Mouse (Mus musculus): ENCODE measurements at regions not wholly inside any gene's neighbourhood (a gene's known extent, or its start where the extent isn't known, plus 50 kb on each side); places are given as distances from the start of the nearest gene placed in this dataset.

DNA sequence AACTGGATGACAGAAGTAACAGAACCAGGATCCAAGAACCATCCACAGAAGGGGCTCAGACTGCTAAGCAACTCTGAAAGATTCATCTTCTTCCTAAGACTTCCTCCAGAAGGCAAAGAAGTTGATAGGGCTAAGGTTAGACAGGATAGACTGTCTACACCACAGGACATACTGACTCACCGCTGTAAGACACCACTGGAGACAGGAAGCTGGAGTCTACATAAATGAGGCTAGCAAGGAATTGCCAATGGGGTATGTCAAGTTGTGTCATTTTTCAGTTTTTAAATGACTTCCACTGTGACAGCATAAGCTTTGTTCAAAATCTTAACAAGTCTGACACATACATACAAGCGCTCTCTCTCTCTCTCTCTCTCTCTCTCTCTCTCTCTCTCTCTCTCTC lies 645.4 kb upstream of the Gm10131 start:
- no peak for DNase-seq (ENCODE audit: low spot score in 2 of 2)

DNA sequence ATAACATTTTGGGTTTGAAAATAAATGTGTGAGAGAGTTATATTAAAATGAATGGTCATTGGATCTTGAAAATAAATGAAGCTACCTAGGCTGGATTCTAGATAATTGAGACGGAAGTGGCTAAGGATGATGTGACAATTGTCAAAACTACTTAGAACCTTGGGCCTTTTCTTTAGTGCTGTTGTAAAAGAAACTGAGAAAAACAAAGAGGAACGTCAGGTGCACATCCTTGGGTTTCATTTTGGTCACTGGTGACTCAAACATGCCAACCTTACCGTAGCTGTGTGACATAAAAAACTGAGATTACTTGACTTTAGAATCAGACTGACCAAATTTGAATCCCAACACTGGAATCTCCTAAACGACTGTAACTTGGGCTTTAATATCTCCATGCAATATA lies 644.6 kb upstream of the Gm10131 start:
- DNase-seq (ENCODE audit: low spot score in 2 of 2), result no peak

DNA sequence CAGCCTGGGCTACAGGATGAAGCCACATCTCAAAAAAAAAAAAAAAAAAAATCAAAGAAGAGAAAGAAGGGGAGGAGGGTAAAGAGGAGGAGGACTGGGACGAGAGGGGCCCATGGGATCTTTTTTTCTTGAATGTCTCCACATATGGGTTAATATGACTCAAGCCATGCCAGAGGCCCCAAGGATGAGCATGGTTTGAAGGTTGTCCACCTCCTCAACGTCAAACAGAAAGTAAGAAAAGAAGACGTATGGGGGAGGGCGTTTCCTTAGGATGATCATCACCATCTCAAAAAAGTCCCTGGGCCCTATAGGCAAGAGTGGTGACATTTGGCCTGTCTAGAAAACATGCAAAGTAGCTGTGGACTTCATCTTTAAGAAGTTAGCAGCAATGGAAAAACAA lies 643.9 kb upstream of the Gm10131 start:
- DNase-seq (ENCODE audit: low spot score in 2 of 2), result no peak

DNA sequence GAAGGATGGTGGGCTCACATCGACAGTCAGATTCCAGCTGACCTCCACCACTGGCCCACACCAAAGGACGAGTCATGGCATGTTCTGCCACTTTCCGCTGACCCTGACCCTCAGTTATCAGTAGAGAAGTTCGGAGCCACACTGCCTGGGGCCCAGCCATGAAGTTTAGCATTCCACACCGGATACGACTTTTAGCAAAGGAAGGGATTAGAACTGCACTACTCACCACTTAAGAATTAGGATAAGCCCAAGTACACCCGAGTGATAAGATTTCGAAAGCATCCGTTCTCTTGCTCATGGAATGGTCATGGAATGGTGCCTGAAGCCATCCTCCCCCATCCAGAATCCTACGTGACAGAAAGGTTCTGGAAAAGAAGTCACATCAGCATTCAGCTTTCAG lies 641.5 kb upstream of the Gm10131 start:
- DNase-seq (ENCODE audit: low spot score in 2 of 2), result no peak

DNA sequence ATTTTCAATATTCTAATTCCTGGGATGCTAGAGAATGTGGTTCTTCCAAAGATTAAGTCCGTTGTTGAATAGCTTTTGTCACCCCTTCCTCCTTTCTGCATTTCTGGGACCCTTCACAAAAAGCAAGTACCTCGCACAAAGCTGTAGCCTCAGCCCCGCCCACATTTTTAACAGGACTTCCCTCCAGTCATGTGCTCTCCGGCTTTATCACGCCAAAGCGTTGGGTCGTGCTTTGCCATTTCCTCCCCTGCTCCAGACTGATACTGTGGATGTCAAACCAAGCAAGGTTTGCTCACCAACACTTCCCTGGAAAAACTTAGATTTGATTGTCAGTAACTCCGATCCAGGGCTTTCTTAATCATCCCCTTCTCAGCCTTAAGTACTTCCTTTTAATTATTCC lies 637.0 kb upstream of the Gm10131 start:
- DNase-seq (ENCODE audit: low spot score in 2 of 2), result no peak

DNA sequence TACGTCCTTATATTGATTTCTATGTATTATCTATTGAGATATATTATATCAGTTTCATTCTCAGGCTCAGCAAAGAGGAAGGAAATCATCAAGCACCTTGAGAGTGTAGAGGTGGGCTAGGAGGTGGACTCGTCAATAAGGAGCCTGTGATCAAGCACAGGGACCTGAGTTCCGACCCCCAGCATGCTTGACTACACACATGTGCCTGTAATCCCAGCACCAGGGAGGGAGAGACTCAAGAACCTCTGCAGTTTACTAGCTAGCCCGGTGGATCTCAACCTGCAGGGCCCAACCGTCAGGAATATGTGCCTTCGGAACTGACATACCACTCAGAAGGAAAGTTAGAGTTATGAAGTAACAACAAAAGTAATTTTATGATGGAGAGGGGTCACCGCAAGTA lies 634.2 kb upstream of the Gm10131 start:
- DNase-seq (ENCODE audit: low spot score in 2 of 2), result no peak

DNA sequence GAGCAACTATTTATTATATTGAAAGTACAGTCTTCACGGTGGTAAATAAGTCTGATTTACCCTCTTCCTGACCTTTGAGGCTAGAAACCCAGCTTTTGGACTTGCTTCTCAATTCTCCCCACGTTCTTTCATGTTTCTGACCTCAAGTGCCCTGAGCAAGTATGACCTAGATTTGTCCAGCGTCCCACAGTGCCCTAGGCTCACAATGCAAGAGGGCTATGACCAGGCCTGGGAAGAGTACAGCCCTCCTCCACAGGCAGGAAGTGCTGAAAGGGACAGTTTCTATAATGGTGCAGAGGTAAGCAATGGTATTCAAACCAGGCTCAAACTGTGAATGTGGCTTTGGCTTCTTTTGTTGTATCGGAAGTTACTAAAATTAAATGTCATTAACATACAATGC lies 633.1 kb upstream of the Gm10131 start:
- DNase-seq (ENCODE audit: low spot score in 2 of 2), result no peak

DNA sequence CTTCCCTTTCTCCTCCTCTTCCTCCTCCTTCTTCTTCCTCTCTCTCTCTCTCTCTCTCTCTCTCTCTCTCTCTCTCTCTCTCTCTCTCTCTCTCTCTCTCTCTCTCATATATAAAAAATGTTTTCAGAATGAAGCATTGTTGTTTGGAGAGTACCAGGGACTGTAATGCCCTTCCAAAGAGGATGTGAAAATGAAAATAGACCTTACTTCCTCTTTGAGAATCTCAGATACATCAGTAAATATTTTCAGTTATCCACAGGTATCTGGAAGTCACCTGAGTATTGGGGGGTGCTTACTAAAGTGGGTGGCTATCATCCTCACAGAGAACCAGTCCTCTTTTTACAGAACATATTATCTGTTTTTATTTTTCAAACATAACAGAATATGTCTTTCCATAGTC lies 632.6 kb upstream of the Gm10131 start:
- no peak for DNase-seq (ENCODE audit: low spot score in 2 of 2)

DNA sequence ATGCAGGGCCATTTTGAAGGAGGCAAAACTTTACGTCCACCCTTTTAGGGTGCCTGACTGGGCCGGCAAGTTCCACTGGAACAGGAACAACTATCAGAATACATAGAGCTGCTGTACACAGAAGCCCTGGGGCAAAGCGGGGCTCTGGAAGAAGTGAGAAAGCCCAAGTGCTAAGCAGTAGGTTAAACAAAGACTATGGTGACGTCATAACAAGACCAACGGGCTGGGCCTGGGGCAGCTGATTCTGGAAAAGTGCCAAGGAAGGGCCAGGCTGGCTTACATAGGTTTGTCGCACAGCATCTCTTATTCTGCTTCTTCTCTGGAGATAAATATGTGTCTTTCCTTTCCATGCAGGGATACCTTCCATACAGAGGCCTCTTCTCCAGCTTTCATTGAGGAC lies 631.6 kb upstream of the Gm10131 start:
- no peak for DNase-seq (ENCODE audit: low spot score in 2 of 2)

DNA sequence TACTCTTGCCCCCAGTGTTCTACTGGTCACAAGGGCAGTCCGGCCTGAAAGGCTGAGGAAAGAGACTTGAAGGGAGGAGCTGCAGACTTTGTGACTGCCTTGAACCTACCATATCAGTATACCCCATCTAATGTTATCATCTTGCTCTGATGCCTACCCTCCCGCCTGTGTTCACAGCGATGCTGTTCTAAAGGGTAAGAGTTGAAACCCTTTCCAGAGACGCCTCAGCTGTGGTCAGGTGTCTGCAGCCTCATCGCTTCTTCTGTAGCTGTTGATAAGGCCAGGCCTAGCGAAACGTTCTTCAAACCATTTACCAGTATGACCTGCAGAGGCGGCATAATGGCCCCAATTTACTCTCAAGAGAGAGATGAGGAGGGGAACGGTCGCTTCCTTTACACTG lies 629.3 kb upstream of the Gm10131 start:
- no peak for DNase-seq (ENCODE audit: low spot score in 2 of 2)

DNA sequence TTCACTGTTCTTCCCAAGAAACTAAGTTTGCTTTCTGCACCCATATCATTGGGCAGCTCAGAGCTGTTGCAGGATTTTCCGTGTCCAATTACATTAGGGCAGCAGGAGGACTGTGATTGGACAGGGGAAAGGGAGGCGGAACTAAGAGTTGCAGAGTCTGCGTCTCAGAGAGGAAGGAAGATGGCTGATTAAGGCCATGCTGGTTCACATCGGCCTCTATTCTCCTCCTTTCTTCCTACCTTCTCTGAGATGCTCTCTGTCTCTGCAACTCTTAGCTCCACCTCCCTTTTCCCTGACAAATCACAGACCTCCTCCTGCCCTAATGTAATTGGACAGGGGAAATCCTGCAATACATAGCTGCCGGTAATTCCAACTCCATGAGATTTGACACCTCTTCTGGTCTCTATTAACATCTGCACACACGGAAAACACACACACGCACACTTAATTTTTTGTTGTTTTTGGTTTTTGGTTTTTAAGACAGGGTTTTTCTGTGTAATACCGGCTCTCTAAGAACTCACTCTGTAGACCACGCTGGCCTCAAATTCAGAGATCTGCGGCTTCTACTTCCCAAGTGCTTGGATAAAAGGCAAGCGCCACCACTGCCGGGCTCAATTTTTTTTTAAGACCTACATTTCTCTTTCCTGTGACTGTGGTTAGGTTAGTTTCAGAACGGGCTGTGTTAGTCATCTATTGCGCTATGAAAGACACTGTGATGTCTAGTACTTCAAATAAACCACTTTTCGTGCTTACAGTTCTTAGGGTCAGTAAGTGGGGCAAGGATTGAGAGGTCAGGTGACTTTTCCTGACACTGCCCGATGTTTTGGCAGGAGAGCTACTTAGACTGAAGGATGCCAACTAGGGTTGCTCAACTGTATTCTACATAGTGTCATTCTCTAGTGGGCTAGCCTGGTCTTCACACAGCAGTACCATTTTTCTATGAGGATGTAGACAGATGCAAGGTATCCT lies 628.6 kb upstream of the Gm10131 start:
- no peak for DNase-seq (ENCODE audit: low spot score in 2 of 2)

DNA sequence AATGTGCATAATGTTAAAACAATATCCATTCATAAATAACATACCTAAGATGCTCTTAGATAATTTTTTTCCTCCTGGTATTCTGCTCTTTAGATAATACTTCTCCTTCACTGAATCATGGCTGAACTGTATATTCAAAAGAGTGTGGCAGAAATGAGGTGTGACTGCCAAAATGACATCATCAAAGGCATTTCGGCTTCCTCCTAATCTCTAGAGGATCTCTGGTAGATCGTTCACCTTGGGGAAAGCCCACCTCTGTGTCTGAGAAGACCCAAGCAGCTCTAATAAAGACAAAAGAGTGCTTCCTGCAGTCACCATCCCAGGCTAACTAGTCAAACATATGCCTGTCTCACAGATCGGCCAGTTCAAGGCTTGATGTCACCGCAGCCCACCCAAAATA lies 624.7 kb upstream of the Gm10131 start:
- DNase-seq (ENCODE audit: low spot score in 2 of 2), result no peak

DNA sequence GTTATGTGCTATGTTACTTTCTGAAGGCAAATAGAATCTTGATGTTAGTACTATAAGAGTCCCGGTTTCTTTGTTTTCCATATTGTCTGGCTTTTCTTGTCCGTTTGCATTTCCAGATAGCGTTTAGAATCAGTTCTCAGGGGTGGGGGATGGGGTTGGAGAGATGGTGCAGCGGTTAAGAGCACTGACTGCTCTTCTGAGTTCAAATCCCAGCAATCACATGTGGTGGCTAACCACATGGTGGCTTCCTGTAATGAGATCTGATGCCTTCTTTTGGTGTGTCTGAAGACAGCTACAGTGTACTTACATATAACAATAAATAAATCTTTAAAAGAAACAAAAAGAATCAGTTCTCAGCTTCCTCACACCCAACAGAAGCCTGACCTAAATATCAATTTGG lies 623.5 kb upstream of the Gm10131 start:
- DNase-seq (ENCODE audit: low spot score in 2 of 2), result no peak

DNA sequence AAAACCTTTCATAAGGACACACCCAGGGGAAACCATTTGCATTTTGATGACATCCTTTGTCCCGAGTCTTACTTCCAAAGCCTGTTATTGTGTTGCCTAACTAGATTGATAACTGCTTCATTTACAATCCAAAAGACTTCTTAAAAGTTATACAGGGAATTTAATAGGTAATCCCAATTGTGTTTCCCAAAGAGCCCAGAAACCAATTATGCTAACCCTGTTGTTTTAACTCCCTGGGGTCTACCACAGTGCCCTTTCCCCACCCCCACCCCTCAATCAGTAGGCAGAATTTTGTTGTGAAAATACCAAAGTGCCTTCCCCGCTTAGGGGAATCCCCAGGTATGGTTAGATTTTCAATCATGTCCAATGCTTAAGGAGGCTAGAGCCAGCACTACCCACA lies 621.3 kb upstream of the Gm10131 start:
- DNase-seq (ENCODE audit: low spot score in 2 of 2), result no peak

DNA sequence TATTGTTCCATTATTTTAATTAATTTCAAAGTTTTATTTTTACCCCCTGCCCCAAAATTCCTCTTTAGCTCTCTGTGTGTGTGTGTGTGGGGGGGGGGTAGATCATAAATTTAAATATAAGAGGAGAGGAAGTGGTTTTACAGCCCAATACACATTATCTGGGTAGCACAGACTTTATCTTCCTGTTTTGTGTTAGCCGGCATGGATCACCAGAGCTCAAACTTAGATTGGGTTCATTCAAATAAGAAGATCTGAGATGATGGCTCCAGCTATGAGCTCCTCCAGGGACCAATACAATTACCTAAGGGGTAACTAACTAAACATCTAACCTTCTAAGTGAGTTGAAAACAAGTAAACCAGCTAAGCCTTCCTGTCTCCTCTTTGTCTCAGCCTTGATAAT lies 620.8 kb upstream of the Gm10131 start:
- DNase-seq (ENCODE audit: low spot score in 2 of 2), result no peak

DNA sequence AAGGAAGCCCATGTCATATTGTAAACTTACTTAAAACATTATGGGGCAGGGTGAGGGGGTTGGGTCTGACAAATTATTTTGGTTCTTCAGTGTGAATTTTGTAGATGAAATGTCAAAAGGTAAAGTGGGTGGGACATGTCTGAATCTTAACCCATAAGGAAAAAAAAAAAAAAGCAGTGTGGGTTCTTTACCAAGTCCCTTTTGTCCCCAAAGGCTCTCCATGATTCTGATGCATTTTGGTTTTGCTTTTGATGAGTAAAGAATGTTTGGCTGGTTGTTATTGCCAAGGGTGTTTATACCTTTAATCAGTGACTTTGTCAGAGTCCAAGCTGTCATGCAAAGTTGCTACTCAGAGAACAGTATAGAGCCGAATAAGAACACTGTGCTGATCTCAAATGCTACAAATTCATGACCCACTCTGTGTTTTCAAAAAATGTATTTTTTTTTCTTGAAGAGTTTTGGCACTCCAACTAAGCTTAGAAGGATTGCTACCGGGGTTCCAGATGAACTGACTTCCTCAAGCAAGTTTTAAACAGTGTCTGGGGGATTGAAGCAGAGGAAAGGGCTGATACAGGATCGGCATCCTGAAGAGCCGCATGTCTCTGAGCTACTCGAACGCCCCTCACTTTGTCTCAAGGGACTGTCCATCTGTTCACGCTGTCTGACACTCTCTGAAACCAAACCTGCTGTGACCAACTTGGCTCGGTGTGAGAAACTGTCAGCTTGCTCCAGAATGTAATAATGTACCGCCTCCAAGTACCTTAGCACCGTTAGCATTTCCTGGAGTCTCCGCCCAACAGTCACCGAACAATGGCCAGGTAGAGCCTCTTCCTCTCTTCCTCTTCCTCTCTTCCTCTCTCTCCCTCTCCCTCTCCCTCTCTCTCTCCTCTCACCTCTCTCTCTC lies 619.8 kb upstream of the Gm10131 start:
- DNase-seq (ENCODE audit: low spot score in 2 of 2), result no peak

DNA sequence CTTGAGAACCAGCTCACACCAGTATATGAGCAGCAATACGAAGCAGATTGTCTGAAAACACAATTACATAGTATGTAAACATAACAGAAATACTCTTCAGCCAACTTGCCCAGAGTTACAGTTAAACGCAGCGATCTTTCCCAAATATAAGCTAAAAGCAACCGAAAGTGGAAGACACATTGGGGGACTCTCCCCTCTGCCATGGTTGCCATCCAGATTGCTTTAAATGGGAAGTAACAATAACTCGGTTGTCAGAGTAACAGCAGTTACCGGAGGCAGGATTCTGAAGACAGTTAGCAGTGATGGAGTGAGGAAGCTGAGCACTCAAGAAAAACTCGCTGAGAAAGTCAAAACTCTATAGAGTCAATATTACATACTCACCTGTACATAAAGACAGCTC lies 618.0 kb upstream of the Gm10131 start:
- DNase-seq (ENCODE audit: low spot score in 2 of 2), result no peak

DNA sequence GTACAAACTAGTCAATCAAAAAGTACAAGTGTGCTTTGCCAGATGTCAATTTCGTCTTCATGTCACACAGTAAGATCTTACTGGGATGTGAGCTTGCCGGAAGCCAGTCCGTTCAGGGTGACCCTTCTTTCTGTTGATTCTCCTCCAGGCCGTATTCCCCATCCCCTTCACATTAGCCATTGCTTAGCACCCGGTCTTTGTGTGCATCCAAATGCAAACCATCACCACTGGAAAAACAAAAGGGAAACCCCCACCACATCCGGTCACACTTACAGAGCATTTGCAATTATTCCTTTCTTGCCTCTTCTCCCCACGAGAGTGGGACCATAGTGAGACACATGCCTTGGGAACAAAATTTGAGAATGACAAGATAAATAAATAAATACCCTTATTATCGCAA lies 616.2 kb upstream of the Gm10131 start:
- no peak for DNase-seq (ENCODE audit: low spot score in 2 of 2)

DNA sequence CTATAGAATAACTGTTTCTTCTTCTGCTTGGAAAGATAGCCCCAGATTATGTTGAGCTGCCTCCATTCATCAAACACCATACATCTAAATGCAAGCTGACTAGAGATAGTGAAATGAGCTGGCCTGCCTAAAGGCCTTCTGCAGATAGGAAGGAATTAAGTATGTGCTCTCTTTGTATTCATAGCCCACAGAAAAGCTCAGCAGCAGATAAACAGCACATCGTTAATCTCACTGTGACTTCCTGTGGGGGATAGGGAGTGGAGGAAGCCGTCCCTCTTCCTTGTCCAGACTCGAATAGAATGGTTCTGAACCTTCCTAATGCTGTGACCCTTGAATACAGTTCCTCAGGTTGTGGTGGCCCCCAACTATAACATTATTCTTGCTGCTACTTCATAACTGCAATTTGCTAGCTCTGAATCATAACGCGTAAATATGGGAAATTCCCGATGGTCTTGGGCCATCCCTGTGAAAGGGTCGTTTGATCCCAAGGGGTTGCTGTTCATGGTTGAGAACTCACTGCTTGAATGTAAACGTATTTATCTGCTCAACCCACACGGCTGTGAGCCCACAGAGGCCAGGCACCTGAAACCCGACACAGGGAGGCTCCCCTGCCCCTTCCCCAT lies 614.7 kb upstream of the Gm10131 start:
- DNase-seq (ENCODE audit: low spot score in 2 of 2), result no peak

DNA sequence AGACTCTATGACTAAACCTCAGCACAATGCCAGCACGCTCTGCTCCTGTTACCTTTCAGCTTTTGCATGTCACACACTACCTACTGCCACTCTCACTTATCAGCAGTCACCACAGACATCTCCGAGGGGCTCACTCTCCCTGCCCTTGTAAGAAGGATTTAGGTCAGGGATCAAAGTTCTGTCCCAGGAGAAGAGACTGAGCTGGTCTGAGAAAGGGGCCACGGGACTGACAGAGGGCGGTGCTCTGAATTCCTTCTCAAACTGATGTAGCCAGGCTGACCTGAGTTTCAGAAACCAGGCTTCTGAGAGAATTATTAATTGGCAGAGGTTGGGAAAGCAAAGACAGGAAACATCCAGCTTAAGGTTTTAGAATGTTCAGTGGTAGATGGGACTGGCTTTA lies 614.0 kb upstream of the Gm10131 start:
- no peak for DNase-seq (ENCODE audit: low spot score in 2 of 2)

DNA sequence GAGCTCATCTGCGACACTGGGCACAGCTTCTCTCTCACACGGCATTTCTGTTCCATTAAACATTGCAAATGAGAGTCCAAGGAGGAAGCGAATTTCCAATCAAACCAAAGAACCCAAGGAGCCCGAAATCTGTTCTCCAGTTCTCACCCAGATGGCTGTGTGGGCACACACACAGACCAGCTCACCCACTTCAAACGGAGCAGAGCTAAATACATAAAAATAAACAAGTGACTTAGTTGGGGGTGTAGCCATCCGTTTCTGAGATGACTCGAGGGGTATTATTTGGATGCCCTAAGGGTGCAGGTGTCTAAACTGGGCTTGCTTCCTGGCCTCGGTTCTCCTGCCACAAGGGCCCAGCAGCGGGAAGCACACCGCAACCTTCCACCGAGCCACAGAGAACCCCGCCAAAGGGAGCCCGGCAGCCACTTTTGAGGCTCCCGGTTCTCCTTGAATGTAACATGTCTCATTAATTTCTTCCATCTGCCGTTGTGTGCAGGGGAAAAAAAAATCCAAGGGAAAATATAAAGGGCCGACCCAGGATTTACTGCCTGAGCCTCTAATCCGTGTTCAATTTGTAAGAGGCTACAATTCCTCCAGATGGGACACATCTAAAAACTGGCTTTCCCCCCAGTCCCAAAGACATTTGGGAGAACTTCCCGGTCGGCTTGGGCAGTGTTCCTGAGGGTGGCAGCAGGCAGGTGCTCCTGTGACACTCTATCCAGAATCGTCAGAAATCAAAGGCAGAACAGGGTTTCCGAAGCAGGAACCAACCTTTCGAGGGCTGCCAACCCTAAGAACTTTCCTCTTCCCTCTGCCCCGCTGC lies 598.6 kb upstream of the Gm10131 start:
- no peak for DNase-seq (ENCODE audit: low spot score in 2 of 2)

Measured in adrenal gland, postnatal 4 days (tissue).